Mouse (Mus musculus) G1E (cell line): ENCODE measurements around the gene Hhex.

Experiments
- CTCF ChIP-seq: IDR thresholded peaks from 2 replicates; pipeline ENCODE4 v1.5.1; 2012; ENCODE audit warnings: low read depth, low read length, inconsistent platforms, mixed read lengths
- GATA1 ChIP-seq: IDR thresholded peaks from 2 replicates; pipeline ENCODE4 v1.6.1; 2012; ENCODE audit warnings: borderline replicate concordance, low read length, inconsistent platforms, mixed read lengths
- GATA2 ChIP-seq: IDR thresholded peaks from 2 replicates; pipeline ENCODE4 v1.6.1; 2012; ENCODE audit warnings: low read depth, low read length, inconsistent platforms, borderline replicate concordance
- POLR2AphosphoS5 ChIP-seq: IDR thresholded peaks from 2 replicates; pipeline ENCODE4 v1.6.1; 2012; ENCODE audit warnings: low read depth, low read length, inconsistent platforms; ENCODE audit not compliant: insufficient replicate concordance
- TAL1 ChIP-seq: conservative IDR thresholded peaks from 2 replicates; pipeline ENCODE4 v1.6.1; 2012; ENCODE audit warnings: low read depth, low read length, inconsistent platforms, mixed read lengths

GRCm38 (mm10) chr19:37419613-37420012 is 15.0 kb upstream of the Hhex start:
- TF ChIP-seq GATA1 (no peak), CTCF (peak; percentile 56), POLR2AphosphoS5 (no peak), TAL1 (no peak), GATA2 (no peak)
